Mouse (Mus musculus) gastrocnemius, adult 18-20 months (tissue): Measurements from ENCODE around the gene Hmgn2. TPM values are rescaled to one million over a fixed set of nuclear protein-coding genes. Genes with fewer than 3 reads are reported as not detected.

Experiments used
- DNase-seq: peaks from one replicate; pipeline ENCODE4 v3.0.0; 2021; ENCODE audit warnings: low spot score
- total RNA-seq, 2 experiments: library from RNA; stranded (reverse); gene quantifications; 2 replicates each; pipeline ENCODE4 v1.2.3; 2021

The Hmgn2 gene
- total RNA-seq, 2 experiments from 2014 or later = 36.3 to 50.4 TPM

DNA sequence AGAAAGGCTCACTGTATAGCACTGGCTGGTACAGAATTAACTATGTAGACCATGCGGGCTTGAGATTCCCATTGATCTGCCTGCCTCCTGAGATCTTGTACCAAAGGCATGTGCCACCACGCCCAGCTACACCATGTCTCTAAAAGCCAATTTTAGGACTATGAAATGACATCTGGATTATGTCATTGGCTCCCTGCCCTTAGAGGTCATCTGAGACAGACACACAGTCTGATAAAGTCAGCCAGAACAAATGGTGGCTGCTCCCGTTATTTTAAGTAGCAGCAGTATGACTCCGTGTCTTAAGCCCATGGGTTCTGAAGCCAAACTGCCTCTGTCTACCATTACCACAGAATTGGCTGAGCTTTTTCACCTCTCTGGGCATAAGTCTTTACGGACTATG, 12.0 kb upstream of the Hmgn2 start:
- DNase-seq = peak; percentile 77

DNA sequence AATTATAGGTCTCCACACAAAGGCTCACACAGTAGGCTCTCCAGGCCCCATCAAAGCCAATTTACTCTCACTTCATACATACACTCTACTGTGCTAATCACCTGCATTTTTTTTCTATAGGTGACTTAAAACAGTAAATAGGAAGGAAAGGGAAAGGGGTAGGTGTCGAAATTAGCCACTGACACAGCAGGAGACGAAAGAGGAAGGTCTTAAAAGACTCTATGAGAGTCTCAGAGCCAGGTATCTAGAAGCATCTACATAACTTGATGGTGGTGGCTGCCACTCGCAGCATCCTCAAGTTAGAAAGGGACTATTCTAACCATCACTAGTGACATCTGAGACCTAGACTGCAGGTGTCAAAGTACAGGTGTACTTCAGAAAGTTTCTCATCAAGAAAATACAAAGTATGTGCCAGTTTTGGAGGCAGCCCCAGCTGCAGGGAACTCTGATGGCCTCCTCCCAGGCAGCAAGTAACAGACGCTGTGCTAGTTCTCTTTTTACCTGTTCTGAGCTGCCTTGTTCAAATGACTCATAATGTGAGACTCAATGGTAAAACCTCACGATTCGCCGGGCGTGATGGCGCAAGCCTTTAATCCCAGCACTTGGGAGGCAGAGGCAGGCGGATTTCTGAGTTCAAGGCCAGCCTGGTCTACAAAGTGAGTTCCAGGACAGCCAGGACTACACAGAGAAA, 9.7 kb upstream of the Hmgn2 start:
- no peak for DNase-seq

DNA sequence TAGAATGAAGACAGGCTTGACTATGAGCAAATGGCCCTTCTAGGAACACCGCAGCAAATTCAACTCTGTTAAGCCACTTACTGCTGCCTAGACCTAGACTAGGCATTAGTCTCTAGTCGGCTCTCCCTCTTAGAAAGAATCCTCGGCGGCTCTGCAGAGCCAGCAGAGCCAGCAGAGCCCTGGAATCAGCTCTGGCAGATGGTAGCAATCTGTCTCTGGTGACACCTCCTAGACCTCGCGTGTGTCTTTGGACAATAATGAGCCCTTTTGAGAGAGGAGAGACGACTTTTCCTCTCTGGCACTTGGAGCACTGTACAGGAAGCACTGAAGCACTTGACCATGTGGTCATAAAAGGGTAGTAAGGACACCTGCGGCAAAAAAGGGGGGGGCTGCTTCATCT, 3.3 kb upstream of the Hmgn2 start:
- no peak for DNase-seq

DNA sequence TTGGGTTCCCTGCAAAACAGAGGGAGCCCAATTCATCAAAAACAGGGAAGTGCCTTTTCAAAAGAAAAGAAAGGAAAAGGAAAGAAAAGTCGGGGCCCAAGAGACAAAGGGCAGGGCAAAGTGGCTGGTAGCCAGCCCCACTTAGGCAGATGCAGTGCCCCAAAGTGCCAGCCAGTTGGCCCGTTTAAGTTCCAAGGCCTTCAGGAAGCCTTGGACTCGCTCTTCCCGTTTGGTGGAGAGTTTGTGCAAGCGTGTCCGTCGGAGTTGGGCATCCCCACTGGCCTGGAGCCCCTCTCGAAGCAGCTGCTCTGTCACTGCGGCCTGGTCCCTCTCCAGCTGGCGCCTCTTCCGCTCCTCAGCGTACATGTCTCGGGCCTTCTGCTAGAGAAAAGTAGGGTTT, 2.4 kb upstream of the Hmgn2 start:
- DNase-seq = no peak

DNA sequence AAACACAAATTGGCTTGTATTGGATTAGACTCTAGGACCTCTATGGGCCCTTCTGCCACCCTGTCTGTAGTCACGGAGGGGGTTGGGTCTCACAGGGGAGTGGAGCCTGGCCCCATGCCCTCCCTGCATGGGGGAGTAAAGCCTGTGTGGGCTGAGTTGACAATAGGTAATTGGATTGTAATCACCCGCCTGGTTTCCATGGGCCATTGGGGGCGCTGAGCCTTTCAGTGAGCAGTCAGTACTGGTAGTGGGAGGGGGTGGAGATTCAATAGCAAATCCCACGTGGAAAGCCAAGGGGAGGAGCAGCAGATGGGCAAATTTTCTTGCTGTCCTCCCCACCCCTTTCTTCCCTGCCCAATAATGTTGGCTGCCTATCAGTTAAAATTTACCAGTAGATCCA, 1.7 kb upstream of the Hmgn2 start:
- no peak for DNase-seq

DNA sequence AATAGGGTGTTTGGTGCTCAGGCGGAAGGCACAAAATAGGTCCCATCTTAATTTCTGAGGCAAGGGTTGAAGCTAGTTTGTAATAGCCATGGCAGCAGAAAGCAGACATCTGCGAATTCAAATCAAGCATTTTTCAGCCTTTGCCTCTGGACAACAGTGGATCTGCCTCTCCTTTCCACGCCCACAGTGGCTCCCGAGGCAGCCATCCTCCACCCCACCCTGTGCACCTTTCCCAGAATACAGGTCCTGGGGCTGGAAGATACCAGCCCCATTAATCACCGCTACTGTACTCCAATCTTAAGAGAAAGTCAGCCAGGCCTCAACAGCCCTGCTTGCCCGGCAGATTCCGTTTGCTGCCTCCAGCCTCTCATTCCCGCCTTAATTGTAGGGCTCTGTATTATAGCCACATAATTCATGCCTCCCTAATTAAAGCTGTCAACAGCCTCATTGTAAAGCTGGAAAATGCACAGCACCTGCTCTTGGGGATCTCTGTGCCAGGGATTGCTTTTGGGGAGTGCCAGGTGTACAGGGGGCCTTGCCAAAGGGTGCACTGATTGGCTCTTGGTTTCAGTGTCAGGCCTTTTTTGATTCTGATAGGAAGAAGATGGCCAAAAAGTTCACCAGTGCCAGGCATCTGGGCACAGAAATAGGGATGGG, 792 bp upstream of the Hmgn2 start:
- no peak for DNase-seq

DNA sequence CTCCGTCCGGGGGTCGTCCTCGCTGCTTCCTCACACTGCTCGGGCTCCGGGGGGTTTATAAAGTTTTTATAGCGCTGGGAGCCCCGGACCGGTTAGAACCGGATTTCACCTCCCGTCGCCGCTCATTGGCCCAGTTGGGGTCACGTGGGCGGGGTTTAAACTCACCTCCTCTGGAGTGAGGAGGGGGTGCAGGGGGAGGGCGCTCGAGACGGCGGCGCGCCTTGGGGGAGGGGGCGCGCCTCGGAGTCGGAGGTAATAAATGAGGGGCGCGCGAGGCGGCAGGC, 642 bp downstream of the Hmgn2 start:
- peak; percentile 85 for DNase-seq

DNA sequence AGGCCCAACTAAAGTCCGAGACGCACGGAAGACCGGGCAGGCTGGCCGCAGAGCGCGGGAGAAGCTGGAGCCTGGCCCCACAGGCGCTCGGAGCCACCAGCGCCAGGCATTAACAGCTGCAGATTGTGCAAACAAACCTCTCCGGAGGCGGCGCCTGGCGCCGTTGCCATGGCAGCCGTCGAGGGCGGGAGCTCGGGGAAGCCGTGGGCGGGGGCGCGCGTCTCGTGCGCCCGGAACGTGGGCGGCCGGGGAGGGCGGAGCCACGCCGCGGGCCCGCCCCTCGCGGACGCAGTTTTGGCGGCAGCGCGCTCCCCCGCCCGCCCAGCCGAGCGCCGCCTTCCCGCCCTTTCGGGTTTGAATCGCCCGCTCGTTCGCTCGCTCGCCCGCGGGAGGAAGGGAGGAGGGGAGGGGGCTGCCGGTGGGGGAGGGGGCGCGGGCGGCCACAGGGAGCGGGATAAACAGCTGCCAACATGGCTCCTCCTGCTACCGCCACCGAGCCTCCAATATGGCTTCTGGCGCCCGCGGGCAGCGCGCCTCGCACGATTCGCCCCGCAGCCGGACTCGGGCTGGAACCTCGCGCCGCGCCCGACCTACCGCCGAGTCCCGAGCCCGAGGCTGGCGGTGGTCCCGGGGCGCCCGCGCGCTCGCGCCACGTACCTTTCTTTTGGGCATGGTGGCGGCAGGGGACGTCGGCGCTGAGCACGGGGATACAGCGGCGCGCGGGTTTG, 1.1 kb downstream of the Hmgn2 start:
- peak; percentile 98 for DNase-seq

DNA sequence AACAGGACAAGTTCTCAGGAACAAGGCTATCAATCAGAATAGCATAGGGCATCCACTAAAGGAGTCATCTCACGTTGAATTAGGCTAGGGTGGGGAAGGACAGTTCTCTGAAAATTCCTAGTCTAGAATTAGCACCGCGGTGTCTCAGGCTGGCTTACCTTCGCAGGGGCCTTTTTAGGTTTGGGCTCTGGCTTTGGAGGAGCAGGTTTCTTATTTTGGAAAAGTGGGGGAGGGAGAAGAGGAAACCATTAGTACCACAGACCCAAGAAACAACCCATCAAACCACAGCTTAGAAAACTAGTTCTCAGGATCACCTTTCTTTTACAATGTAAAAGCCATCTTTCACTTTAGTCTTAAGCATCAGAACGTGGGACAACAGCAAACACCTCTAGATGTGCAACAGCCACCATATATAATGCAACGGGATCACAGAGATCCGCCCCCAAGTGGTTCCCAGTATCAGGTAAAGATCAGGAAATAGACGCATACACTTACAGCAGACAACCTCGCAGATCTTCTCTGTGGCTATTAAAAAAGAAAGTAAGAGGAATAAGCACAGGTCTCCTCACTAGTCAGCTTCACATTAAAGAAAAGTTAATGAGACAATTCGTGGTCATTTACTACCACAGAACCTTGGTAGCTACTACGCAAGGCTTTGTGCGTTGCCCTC, 2.0 kb downstream of the Hmgn2 start:
- DNase-seq = no peak

DNA sequence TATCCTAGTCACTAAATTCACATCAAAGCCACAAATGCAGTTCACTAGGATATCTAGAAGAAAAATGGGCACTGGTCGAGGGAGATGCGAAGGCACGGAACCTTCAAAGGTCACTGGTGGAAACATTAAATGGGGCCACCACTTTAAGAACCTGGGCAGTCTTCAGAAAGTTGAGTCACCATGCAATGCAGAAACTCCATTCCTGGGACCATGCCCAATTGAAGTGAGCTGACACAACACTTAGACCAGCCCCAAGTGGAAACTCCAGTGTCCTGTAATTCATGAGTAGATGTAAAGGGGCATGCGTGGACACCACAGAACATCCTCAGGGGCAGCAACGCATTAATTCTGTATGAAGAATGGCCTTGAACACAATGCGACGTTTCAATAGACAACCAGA, 5.9 kb downstream of the Hmgn2 start:
- no peak for DNase-seq

DNA sequence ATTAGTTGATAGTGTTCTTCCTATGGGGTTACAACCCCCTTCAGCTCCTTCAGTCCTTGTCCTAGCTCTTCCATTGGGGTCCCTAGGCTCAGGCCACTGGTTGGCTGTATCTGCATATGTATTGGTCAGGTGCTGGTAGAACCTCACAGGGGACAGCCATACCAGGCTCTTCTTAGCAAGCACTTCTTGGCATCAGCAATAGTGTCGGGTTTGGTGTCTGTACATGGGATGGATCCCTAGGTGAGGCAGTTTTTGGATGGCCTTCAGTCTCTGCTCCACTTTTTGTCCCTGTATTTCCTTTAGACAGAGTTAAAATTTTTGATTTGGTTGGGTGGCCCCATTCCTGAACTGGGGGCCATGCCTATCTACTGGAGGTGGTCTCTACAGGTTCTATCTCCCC, 9.6 kb downstream of the Hmgn2 start:
- no peak for DNase-seq

DNA sequence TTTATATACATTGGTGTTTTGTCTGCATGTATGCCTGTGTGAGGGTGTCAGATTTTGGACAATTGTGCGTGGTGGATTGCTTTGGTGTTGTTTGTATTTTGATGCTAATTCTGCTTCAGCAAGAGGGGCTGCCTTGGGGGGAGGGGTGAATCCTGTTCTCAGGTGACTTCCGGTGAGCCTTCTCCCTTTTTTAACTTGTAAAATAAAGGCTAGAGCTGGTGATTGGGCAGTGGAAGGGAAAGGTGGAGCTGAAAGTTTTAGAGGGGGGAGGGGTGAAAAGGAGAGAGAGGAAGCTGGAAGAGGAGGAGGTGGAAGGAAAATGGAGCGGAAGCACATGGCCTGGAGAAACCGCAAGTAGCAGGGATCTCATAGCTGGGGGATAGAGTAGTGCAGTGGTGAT, 12.1 kb downstream of the Hmgn2 start:
- DNase-seq = no peak

DNA sequence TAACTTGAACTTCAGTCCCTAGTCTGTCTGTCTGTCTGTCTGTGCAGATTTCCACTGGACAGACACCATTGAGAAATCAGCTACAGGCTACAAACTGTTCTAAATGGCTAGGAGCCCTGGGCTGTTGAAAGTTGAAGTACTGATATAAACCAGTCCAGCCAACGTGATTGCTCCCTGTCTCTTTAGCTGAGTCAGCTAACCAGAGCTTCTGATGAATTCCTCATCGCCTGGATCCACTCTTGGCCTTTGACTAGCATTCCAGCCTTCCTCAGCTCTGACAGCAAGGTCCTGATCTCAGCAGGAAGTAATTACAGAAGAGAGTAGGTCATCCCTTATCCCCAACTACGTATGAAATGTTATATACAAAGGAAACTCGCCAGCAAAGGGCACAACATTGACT, 21.7 kb downstream of the Hmgn2 start:
- DNase-seq = no peak

DNA sequence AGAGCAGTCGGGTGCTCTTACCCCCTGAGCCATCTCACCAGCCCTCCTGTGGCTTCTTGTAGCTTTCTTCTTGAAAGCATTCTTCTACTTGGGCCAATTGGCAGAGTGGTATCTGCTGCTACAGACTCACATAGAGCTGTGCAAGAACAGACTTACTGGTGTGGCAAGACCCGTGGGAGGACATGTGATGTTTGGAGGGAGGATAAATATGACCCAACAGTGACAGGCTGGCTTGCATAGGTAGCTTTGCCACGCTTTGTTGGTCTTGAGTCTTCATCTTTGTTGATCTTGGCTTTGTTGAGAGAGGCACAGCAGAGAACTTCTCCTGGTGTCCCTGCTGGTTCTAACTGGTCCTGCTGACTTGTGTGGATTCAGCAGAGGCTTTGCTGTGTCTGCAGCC, 24.7 kb downstream of the Hmgn2 start:
- no peak for DNase-seq

DNA sequence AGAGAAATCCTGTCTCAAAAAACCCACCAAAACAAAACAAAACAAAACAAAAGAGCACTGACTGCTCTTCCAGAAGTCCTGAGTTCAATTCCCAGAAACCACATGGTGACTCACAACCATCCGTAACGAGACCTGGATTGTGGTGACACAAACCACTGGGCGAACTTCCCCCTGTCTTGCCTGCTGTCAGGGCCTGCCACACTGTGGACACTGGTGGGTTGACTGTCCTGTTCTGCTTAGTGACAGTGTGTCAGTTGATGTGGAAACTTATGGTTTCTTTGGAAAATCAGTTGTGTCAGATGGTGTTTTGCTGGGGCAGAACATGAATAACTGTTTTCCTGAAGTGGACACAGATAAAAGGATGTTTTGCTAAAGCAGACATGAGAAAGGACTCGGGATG, 25.8 kb downstream of the Hmgn2 start:
- no peak for DNase-seq

DNA sequence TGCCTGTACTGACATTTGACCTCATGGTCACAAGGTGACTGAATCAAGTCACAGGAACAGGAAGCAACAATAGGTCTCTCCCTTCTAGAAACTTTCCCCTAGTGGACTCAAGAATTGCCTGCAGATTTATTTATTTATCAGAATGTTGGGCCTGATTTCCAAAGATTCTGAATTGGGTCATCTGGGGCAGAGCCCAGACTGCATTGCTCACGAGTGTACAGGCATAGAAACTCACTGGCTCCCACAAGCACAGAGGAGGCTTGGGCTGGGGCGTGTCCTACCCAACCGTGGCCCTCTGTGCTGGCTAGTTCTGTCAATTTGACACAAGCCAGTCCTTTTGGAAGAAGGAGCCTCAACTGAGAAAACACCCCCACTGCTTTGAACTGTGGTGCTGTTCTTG, 26.9 kb downstream of the Hmgn2 start:
- DNase-seq = peak; percentile 16

DNA sequence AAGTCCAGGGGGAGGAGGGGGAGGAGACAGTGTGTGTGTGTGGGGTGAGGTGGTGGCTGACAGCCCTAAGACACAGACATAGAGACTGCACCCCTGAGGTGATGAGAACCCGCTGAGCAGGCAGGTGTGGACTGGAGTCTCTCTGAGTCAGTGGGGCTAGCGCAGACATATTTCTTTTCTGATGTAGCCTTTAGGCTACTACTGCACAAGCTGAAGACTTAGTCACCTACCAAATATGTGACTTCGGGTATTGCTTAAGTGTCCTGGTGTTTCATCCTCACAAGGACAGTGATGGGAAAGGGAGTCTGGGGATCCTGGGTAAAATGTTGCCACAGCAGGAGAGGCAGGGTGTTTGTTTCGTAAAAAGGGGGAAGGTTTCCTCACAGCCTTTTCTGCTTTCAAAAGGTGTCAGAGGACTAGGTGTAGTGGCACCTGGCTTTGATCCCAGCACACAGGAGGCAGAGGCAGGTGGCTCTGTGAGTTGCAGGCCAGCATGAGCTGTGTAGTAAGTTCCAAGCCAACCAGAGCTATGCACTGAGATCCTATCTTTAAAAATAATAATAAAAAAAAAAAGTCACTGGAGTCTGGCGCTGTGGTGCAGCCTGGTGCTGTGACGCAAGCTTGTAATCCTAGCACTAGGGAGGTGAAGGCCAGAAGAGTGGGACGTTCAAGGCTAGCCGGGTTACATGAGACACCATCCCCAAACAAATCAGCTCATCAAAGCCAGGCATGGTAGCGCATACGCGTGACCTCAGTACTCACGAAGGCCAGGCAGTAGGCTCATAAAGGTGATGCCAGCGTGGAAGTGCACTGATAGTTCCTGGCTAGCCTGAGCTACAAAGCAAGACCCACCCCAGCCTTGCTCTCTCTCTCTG, 27.8 kb downstream of the Hmgn2 start:
- DNase-seq = no peak

DNA sequence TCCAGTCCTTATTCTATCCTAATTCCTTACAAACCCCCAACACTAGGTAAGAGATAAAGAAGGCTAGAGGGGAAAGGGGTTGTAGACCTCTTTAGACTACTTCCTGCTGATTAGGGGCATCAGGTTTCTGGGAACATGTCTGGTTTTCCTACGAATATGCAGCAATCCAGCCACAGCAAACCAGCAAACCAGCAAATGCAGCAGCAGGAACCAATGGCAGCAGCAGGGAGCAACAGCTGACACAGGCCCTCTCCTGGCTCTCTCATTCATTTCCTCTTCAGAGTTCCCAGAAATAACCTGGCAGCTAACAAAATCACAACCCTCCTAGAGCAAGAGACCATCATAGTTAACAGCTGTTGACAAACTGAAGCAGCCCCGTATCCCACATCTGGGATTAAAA, 30.4 kb downstream of the Hmgn2 start:
- DNase-seq = no peak

DNA sequence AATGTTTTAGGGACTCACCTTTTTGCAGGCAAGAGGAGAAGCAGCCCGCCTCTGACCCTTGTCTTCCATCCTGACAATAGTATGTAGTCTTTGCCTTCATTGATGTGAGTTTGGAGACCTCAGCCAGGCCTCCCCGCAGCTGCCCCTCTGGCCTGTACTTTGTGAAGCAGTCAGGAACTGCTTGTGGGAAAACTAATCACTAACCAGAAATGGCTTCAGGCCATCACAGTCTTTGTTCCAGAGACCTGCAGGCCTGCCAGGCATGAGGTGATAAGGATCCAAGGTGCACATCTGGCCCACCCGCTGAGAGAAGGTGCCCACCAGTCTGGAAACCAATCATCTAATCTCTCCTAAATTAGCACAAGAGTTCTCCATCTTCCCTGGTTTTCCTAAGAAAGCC, 36.7 kb downstream of the Hmgn2 start:
- DNase-seq = no peak

DNA sequence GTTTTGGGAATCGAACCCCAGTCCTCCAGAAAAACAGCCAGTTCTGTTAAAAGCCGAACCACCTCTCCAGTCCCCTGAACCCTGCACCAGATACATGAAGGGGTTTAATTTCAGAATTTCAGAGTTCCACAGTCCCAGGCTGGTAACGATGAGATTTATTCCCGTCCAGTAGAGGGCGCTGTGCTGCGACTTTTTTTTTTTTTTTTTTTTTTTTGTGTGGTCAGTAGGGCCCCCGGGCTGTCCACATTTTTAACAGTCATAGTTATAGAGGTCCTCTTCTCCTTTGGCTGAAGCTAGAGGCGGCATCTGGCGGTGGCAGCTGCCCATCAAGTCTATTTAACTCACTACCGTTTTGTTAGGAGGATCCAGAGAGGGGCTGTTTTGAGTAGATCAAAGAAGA, 37.1 kb downstream of the Hmgn2 start:
- no peak for DNase-seq

DNA sequence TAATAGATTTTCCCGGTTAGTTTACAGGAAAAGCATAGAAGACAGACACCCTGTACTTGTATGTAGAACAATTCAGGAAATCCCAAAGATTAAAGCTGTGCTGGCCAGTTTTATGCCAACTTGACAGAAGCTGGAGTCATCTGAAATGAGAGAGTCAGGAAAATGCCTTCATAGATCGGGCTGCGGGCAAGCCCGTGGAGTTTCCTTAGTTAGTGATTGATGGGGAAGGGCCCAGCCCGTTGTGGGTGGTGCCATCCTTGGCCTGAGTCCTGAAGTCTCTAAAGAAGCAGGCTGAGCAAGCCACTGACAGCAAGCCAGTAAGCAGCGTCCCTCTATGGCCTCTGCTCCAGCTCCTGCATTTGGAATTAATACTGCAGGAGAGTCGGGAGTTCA, 39.2 kb downstream of the Hmgn2 start:
- no peak for DNase-seq
